Mouse (Mus musculus): Measurements from ENCODE around the gene Galnt3.
A peak's percentile ranks its signal among the peaks of the same experiment; 100 is the strongest.

Gene Galnt3

GRCm38 (mm10) chr2:66107864-66108514 lies 16.8 kb downstream of the Galnt3 start:
- no peak for DNase-seq (ENCODE audit: inconsistent age in 2 of 2, low spot score in 1 of 2)

DNA sequence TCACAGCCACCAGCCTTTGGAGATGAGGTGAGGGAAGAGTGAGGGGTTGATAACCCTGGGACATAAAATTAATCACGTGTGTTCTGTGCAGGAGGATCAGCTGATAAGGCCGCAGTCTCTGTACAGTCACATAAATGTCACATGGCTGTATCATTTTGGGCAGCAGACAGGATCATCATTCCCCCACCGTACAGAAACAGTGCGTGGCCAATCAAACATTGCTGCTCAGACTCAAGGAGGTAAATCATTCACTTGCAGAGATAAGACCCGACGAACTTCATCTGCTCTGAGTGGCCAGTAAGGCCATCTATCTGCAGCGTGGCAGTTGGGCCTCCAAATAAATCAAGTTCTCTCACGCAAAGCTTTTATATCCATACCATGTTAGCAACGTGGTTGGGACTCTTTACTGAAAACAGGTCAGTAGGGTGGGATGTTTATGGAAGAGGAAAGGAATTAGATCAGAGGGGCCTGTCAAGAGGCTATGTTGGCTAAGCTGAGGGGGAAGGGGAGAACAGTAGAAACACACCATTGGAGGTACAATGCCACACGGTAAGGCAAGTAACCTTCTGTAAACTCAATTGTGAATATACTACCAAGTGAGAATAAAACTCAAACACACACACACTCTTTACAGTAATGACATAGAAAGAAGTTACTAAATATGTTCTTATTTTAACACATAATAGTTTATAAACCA lies 20.9 kb downstream of the Galnt3 start:
- DNase-seq (ENCODE audit: inconsistent age in 2 of 2, low spot score in 1 of 2) = no peak

DNA sequence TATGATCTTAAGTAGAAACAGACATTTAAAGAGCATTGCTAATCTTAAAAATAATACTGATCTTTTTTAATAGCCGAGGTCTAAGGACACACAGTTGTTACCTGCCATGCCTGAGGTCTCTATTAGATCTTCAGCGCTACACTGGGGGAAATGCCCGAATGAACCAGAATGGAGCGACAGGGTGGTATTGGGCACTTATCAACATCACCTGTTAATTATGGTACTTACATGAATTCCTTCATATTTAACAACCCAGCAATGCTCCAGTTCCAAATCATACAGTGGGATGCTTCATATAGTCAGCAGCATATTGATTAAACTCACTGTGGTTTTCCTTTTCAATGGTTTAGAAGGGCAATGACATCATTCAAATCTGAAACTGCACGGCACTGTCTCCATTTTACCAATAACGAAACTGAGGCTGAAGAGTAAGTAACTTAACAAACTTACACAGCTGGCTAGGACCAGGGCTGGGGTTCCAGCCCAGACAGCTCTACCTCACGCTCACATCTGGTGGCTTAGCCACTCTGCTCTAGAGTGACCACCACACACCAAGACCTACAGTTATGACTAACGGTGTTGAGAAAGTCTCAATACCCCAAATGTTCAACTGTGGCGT lies 23.0 kb downstream of the Galnt3 start:
- no peak for DNase-seq (ENCODE audit: inconsistent age in 2 of 2, low spot score in 1 of 2)

DNA sequence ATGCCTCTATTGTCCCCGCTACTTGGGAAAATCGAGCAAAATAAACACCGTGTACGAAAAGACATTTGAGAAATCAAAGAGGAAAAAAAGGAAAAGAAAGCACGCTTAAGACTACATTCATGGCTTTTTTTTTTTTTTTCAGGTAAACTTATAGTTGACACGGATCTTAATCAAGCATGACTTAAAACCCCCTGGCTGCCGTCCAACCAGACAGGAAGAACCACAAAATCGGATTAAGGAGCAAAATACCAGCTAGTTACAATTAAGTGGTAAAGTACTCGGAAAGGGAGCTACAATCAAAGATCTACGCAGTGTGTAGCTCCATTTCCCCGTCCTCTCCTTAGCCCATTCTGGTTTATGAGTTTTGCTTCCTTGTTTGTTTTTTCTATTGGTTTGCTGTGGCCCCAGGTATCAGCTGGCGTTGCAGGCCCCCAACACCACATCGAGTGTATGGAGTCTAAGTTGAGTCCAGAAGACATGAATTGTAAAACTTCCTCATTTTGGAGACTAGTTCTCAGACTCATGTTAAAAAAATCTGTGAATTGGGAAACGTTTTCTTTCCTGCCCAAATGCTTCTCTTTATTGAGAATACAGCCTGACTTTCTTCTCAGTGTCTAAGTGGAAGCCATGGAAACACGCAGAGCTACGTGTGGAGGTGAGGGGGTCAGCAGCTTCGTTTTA lies 24.0 kb downstream of the Galnt3 start:
- no peak for DNase-seq (ENCODE audit: inconsistent age in 2 of 2, low spot score in 1 of 2)

DNA sequence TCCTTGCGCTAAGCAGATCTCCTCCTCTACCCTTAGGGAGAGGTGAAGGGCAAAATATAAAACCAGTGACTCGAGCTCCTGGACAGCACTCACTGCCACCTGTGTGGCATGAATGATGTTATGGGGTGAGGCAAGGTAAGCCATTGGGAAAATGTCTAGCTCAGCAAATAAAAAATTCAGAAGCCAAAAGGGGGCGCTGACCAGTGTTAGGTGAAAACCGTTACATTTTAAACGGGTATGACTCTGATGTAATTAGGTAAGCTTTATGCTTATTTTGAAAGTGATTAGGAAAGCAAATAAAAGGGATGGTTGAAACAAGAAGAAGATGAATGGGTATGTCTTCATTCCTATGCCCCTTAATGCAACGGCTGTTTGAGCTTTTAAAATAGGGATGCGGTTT lies 24.6 kb downstream of the Galnt3 start:
- DNase-seq (ENCODE audit: inconsistent age in 2 of 2, low spot score in 1 of 2) = no peak

- no peak for DNase-seq (ENCODE audit: inconsistent age in 2 of 2, low spot score in 1 of 2)
These were observed 30.1 kb downstream of the Galnt3 start for GRCm38 (mm10) chr2:66094622-66095181.

DNA sequence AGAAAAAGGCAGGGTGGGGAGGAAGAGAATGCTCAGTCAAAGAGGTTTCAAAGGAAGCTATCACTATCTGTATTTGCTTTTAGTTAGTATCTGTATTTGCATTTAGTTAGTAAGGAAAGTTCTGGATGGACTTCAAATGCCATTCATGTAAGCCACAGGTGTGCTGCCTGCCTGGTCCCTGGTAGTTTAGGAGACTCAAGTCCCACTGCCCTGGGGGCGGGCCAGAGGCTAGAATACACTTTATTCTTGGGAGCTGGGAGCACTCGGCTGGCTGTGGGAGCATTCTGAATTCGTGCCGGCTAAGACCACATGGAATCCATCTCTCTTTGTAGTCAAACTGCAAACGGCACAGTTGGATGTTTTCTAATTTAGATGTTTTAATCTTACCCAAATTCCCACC lies 33.5 kb downstream of the Galnt3 start:
- DNase-seq (ENCODE audit: inconsistent age in 2 of 2, low spot score in 1 of 2) = no peak

- DNase-seq (ENCODE audit: inconsistent age in 2 of 2, low spot score in 1 of 2) = peak in 1 of 2 experiments; percentile 20
These were observed 42.9 kb downstream of the Galnt3 start for GRCm38 (mm10) chr2:66081876-66082275.

DNA sequence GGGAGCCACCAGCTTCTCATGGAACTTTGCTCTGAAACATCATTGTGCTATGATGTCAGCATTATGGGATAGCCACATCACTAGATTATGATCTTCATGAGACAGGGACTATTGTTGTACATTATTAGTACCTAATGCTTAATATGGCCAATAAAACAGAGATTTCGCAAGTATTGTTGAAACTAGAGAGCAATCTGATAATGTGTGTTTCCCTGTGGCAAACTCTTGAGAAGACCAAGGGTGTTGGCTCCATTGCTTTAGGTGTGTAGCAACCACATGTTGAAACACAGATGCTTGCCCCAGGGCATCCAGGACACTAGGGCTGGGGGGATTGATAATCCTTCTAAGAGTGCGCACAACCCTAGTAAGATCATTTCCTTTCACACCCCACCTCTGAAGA lies 44.1 kb downstream of the Galnt3 start:
- no peak for DNase-seq (ENCODE audit: inconsistent age in 2 of 2, low spot score in 1 of 2)

DNA sequence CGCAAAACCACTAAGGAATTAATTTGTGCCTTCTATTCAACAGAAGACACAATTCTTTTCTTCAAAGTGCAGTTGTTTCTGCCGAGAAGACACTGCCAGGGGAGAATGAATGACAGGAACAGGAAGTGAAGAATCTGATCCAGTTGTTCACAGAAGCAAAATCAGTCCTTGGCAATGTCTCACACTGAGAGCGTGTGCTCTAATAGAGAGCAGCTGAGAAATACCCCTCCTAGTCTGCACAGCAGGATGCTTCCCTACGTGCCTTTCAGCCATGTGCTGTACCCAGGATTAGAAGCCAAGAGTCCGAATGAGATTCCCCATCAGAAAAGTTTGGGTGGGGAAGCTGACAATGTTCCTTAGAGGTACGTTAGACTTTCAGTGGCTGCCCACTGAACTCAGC lies 55.3 kb downstream of the Galnt3 start:
- DNase-seq (ENCODE audit: inconsistent age in 2 of 2, low spot score in 1 of 2) = no peak

DNA sequence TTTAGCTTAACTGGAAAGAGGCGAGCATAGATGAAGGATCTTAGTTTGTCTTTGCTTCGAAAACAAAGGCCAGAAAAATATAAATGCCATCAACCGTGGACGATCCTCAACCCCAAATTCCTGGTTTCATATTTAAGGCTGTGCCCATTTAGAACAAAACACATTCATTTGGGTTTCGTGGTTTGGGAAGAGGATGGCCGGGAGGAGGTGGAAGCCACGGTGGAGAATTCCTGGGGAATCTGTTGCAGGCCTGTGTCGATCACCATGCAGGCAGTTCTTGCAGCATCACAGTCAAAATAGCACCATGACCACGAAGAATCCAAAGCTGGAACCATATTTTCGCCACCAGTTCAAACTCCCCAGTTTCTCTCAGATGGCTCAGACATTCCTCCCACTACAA lies 61.5 kb downstream of the Galnt3 start:
- no peak for DNase-seq (ENCODE audit: inconsistent age in 2 of 2, low spot score in 1 of 2)

DNA sequence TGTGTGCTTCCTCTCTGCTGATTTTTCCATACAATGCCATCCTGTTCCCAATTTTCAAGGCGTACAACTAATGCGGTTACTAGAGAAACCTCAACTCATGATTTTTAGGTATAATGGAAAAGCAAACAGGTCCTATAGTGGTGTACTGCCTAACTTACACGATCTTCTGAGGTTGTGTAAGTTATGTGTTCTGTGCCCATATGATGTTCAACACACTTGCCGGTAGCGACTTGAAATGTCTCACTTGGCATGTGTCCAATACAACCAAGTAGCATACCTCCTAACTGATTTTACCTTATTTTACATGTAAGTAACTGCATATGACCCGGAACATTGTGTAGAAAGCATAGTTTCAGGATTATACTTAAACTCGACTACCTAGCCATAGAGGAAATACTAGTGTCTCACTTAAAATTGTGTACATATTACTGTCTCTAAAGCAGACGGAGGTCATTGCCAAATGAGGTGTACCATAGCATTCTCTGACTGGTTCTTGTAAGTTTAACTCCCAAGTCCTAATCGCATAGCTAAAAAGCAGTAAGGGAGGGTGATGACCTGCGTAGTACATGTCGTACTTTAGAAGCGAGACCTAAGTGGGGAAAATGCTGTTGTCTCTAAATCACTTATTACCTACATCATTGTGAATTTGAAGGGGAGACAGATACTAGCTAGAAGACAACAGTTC lies 80.2 kb downstream of the Galnt3 start:
- no peak for DNase-seq (ENCODE audit: inconsistent age in 2 of 2, low spot score in 1 of 2)

- no peak for DNase-seq (ENCODE audit: inconsistent age in 2 of 2, low spot score in 1 of 2)
These were observed 81.1 kb downstream of the Galnt3 start for GRCm38 (mm10) chr2:66043441-66044404.

- DNase-seq (ENCODE audit: inconsistent age in 2 of 2, low spot score in 1 of 2) = peak in 1 of 2 experiments; percentile 62
These were observed 82.8 kb downstream of the Galnt3 start for GRCm38 (mm10) chr2:66041917-66042419.

- DNase-seq (ENCODE audit: inconsistent age in 2 of 2, low spot score in 1 of 2) = no peak
These were observed 83.4 kb downstream of the Galnt3 start for GRCm38 (mm10) chr2:66041203-66041916.

GRCm38 (mm10) chr2:66040611-66041010 lies 84.2 kb downstream of the Galnt3 start:
- no peak for DNase-seq (ENCODE audit: inconsistent age in 2 of 2, low spot score in 1 of 2)

- no peak for DNase-seq (ENCODE audit: inconsistent age in 2 of 2, low spot score in 1 of 2)
These were observed 89.7 kb downstream of the Galnt3 start for GRCm38 (mm10) chr2:66034907-66035679.
